Mouse (Mus musculus): ENCODE measurements around the gene Ficd. TPM values are rescaled to one million over a fixed set of nuclear protein-coding genes. Genes with fewer than 3 reads are reported as not detected.

The Ficd gene
- polyA plus RNA-seq, 1 experiment = 15.3 TPM

DNA sequence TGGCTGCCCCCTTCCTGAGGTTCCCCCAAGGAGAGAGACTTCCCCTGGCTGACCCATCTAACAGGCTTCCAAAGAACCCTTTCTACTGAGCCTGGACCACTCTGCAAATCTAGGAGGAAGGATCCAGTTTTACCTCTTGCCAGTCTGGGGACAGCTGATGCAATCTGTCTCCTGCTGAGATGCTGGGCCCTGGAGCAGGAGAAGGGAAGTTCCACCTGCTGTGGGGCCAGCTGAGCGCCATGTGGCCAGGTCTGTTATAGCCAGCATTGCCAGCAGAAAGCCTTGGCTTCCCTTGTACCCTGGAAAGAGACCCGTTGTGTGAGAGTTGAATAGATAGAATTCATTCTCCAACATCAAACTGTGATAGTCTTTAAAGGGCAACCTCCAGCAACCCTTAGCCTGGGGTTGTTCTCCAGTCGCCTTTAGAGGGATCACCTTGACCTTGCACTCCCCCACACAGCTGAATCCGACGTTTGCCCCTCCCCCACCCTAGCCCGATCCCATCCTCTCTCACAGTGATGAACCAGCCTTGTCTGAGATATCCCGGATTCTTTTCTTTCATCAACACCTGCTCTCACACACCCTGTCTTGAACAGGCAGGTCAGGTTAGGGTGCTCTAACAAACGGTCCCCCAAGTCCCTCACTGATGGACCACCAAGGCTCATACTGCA is 11.9 kb upstream of the Ficd start:
- H3K4me3 ChIP-seq (replicated peaks; ENCODE audit: insufficient read depth, low read depth, low read length) = no peak overlapping the region

DNA sequence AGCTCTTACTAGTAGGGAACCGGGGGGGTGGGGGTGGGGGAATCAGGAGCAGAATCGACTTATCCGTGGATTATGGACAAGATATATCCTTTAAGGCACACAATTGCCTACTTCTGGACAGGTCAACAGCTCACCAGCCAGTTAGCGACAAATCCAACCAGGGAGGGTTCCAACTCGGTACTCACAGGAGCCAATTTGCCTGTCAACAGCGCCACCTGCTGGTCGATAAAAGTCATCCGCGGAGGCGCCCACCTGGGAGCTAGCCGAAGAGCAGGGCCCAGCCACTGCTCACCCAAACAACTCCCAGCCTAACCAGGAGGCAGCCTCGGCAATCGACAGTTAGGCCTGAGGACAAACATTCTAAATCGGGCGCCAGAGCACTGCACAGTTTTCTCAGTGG is 11.2 kb upstream of the Ficd start, which contains the start of gene 1700069L16Rik:
1700069L16Rik (minus strand) TSS at position 327 of the 400 bp plus-strand sequence.
- Histone ChIP-seq H3K4me3 (replicated peaks; ENCODE audit: insufficient read depth, low read depth, low read length) (no peak within 1 kb of the TSS), H3K27ac (ENCODE audit: insufficient read depth, low read length) (peak within 1 kb of the TSS; percentile 98), H3K27me3 (ENCODE audit: control insufficient read depth, insufficient read depth, low read length) (no peaks in the 10 kb centered on the region), H3K4me1 (ENCODE audit: control insufficient read depth, insufficient read depth, low read length) (peaks cover 51% of the 10 kb centered on the region)
- WGBS = 2% methylated on average over 15 of the region's 15 CpGs
- peak; percentile 95 to 97 for DNase-seq
- TF ChIP-seq CTCF (IDR thresholded peaks at IDR 0.05; ENCODE audit: borderline replicate concordance, insufficient read depth, low read depth, low read length) (peak; percentile 92), POLR2A (IDR thresholded peaks at IDR 0.05; ENCODE audit: borderline replicate concordance, insufficient read depth, low read length) (0 out of 2 replicates have a peak, but pooled peaks have one; percentile 12)

More for the DNA sequence above, 11.9 kb upstream of the Ficd start:
- TF ChIP-seq POLR2A (IDR thresholded peaks at IDR 0.05; ENCODE audit: borderline replicate concordance, insufficient read depth, low read length) (no peak), CTCF (IDR thresholded peaks at IDR 0.05; ENCODE audit: borderline replicate concordance, insufficient read depth, low read depth, low read length) (no peak)
- Histone ChIP-seq H3K27me3 (ENCODE audit: control insufficient read depth, insufficient read depth, low read length) (no peaks in the 10 kb centered on the region), H3K4me1 (ENCODE audit: control insufficient read depth, insufficient read depth, low read length) (peaks cover 55% of the 10 kb centered on the region), H3K27ac (ENCODE audit: insufficient read depth, low read length) (peak overlapping the region; percentile 98)
- WGBS = 5% methylated on average over 8 of the region's 8 CpGs
- peak; percentile 99 to 100 for DNase-seq

DNA sequence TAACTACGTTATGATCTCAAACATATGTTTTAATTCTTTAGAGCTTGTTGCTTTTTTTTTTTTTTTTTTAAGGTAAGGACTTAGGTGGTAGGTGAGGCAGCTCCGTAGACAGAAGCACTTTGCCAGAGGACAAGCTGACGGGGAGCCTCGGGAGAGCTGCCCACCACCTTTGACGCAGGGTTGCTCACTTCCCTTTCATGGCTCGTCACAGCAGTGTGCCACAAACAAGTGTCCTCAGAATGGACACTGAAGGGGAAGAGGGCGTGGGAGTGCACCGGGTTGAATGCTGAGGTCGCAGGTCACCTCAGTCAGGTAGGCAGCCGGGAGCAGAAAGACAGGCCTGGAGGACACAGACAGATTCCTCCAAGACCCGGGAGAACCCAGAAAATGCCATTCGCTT is 10.2 kb upstream of the Ficd start:
- no peak overlapping the region for H3K4me3 ChIP-seq (replicated peaks; ENCODE audit: insufficient read depth, low read depth, low read length)
- DNase-seq = peak in 1 of 2 experiments; percentile 48
- 26% methylated on average over 12 of the region's 12 CpGs for WGBS
- no peaks in the 10 kb centered on the region for H3K27me3 ChIP-seq (ENCODE audit: control insufficient read depth, insufficient read depth, low read length)
- TF ChIP-seq POLR2A (IDR thresholded peaks at IDR 0.05; ENCODE audit: borderline replicate concordance, insufficient read depth, low read length) (no peak), CTCF (IDR thresholded peaks at IDR 0.05; ENCODE audit: borderline replicate concordance, insufficient read depth, low read depth, low read length) (no peak)
- H3K27ac ChIP-seq (ENCODE audit: insufficient read depth, low read length) = peak overlapping the region; percentile 95
- peaks cover 50% of the 10 kb centered on the region for H3K4me1 ChIP-seq (ENCODE audit: control insufficient read depth, insufficient read depth, low read length)

DNA sequence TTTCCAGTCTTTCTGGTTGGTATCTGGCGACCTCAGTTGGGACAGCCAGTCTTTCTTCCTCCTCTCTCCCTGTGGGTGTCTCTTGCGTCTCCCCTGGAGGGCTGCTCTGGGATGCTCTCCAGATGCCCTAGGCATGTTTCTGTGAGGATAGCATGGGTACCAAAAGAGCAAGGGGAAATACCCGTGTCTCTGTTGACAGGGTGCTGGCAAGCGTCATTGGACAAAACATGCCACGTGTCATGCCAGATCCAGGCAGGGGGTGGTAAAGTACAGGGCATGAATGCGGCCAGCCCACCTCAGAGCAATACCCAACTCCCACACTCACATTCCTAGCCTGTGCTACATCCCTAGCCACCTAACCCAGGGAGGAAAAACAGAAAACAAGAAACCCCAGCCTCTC is 9.0 kb upstream of the Ficd start:
- TF ChIP-seq CTCF (IDR thresholded peaks at IDR 0.05; ENCODE audit: borderline replicate concordance, insufficient read depth, low read depth, low read length) = no peak
- peak; percentile 38; the same call in 1 of the 2 replicates for TF ChIP-seq POLR2A (IDR thresholded peaks at IDR 0.05; ENCODE audit: borderline replicate concordance, insufficient read depth, low read length)
- 20% methylated on average over 6 of the region's 6 CpGs for WGBS
- DNase-seq = peak; percentile 72 to 80
- peaks cover 51% of the 10 kb centered on the region for H3K4me1 ChIP-seq (ENCODE audit: control insufficient read depth, insufficient read depth, low read length)
- peak overlapping the region; percentile 19 for H3K4me3 ChIP-seq (replicated peaks; ENCODE audit: insufficient read depth, low read depth, low read length)
- H3K27me3 ChIP-seq (ENCODE audit: control insufficient read depth, insufficient read depth, low read length) = no peaks in the 10 kb centered on the region
- peak overlapping the region; percentile 95 for H3K27ac ChIP-seq (ENCODE audit: insufficient read depth, low read length)

DNA sequence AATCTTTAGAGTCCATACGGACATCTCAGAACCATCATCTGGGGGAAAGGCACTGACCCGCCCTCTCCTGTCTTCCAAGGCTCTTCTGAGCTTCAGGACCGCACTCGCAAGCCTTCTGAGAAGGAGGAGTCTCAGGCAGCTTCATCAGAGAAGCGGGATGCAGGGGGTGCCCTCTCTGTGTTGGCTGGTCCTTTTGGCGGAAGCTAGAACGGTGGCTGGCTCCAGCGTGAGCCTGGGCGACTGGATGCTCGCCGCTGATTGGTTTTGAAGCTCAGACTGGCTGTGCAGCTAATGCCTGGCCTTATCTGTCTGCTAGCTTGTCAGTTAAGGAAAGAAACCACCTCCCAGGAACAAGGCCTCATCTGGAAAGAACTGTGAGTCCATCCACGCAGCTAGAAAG is 8.4 kb upstream of the Ficd start:
- Histone ChIP-seq H3K27ac (ENCODE audit: insufficient read depth, low read length) (peak overlapping the region; percentile 95), H3K4me3 (replicated peaks; ENCODE audit: insufficient read depth, low read depth, low read length) (peak overlapping the region; percentile 46), H3K27me3 (ENCODE audit: control insufficient read depth, insufficient read depth, low read length) (no peaks in the 10 kb centered on the region), H3K4me1 (ENCODE audit: control insufficient read depth, insufficient read depth, low read length) (peaks cover 47% of the 10 kb centered on the region)
- WGBS = 12% methylated on average over 12 of the region's 12 CpGs
- DNase-seq = peak; percentile 82 to 89
- TF ChIP-seq POLR2A (IDR thresholded peaks at IDR 0.05; ENCODE audit: borderline replicate concordance, insufficient read depth, low read length) (peak; percentile 54; the same call in 1 of the 2 replicates), CTCF (IDR thresholded peaks at IDR 0.05; ENCODE audit: borderline replicate concordance, insufficient read depth, low read depth, low read length) (no peak)

DNA sequence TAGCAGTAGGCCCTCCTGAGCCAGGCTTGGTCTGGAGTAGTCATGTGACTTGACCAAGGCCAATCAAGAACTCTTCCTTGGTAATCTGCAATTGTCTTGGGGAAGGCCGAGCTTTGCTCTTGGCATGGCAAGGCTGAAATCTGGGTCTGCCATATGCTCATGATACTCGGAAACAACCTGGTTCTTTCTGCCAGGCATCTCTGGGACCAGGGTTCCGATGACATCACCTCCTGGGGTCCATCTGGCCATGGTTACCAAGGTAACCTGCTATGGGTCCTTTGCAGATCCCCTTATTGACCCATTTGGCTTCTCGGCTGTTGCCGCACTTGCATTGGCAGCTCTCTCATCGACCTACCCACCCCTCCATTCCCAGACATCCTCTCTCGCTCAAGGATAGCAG is 7.6 kb upstream of the Ficd start:
- DNase-seq = peak; percentile 94 to 99
- Histone ChIP-seq H3K27ac (ENCODE audit: insufficient read depth, low read length) (peak overlapping the region; percentile 96), H3K27me3 (ENCODE audit: control insufficient read depth, insufficient read depth, low read length) (no peaks in the 10 kb centered on the region), H3K4me3 (replicated peaks; ENCODE audit: insufficient read depth, low read depth, low read length) (no peak overlapping the region), H3K4me1 (ENCODE audit: control insufficient read depth, insufficient read depth, low read length) (peaks cover 39% of the 10 kb centered on the region)
- no peak for TF ChIP-seq CTCF (IDR thresholded peaks at IDR 0.05; ENCODE audit: borderline replicate concordance, insufficient read depth, low read depth, low read length)
- TF ChIP-seq POLR2A (IDR thresholded peaks at IDR 0.05; ENCODE audit: borderline replicate concordance, insufficient read depth, low read length) = peak; percentile 43; the same call in 1 of the 2 replicates
- 11% methylated on average over 7 of the region's 7 CpGs for WGBS

DNA sequence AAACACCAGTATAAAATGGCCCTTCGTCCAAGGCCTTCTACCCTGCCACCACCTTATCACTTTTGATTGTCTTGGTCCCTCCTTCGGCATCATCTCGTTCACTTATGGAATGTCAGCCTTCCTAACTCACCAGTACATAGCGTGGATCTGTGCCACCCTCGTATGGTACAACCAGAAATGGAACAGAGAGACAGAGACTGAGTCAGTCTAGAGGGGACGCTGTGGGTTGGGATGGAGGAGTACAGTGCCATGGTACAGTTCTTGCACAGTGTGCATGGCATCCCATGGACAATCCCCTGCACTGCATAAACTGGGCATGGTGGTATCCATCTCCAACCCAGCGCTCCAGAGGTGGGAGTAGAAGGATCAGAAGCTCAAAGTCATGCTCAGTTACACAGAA is 6.9 kb upstream of the Ficd start:
- Histone ChIP-seq H3K27ac (ENCODE audit: insufficient read depth, low read length) (peak overlapping the region; percentile 96), H3K4me3 (replicated peaks; ENCODE audit: insufficient read depth, low read depth, low read length) (no peak overlapping the region), H3K4me1 (ENCODE audit: control insufficient read depth, insufficient read depth, low read length) (peaks cover 39% of the 10 kb centered on the region), H3K27me3 (ENCODE audit: control insufficient read depth, insufficient read depth, low read length) (no peaks in the 10 kb centered on the region)
- WGBS = 66% methylated on average over 7 of the region's 7 CpGs
- peak; percentile 45 to 54 for DNase-seq
- TF ChIP-seq POLR2A (IDR thresholded peaks at IDR 0.05; ENCODE audit: borderline replicate concordance, insufficient read depth, low read length) (no peak), CTCF (IDR thresholded peaks at IDR 0.05; ENCODE audit: borderline replicate concordance, insufficient read depth, low read depth, low read length) (no peak)

DNA sequence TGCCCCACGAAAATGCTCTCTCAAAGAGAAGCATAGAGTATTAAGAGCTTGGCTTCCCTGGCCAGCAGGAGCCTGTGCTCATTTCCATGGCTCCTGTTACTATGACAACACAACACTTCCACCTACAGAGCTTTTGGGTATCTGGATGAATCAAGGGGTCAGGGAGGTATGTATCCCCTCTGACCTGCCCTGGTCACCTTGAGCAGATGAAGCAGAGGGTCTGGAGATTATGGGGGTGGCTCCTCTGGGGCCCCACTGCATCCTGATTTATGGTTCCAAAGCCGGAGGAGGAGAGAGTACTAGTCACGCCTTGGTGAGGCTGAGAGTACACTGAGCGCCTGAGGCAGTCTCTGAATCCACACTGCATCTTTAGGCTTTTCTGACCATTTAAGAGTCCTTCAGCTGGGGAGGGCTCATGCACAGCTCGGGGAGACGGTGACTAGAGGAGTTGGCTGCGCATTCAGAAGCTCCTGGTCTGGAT is 4.9 kb upstream of the Ficd start:
- WGBS = 44% methylated on average over 7 of the region's 7 CpGs
- peak; percentile 44 to 55 for DNase-seq
- TF ChIP-seq CTCF (IDR thresholded peaks at IDR 0.05; ENCODE audit: borderline replicate concordance, insufficient read depth, low read depth, low read length) (no peak), POLR2A (IDR thresholded peaks at IDR 0.05; ENCODE audit: borderline replicate concordance, insufficient read depth, low read length) (no peak)

More for the DNA sequence above, 4.9 kb upstream of the Ficd start:
- no peaks in the 10 kb centered on the region for H3K27me3 ChIP-seq (ENCODE audit: control insufficient read depth, insufficient read depth, low read length)
- H3K4me1 ChIP-seq (ENCODE audit: control insufficient read depth, insufficient read depth, low read length) = peaks cover 29% of the 10 kb centered on the region
- H3K4me3 ChIP-seq (replicated peaks; ENCODE audit: insufficient read depth, low read depth, low read length) = no peak overlapping the region
- H3K27ac ChIP-seq (ENCODE audit: insufficient read depth, low read length) = peak overlapping the region; percentile 83
